Mouse (Mus musculus) embryonic facial prominence, embryonic 12.5 days (tissue): Measurements from ENCODE around the gene Guk1. TPM values are rescaled to one million over a fixed set of nuclear protein-coding genes. Genes with fewer than 3 reads are reported as not detected.

Experiments used
- ATAC-seq: fragments of 200-750 bp; cut with Nextera tagmentation; 2 replicates; pipeline ENCODE4 v1.8.0; 2017; ENCODE audit not compliant: insufficient number of reproducible peaks, insufficient read depth, low FRiP score, low TSS enrichment
- H3K27ac ChIP-seq: fragments of 300-500 bp; sonication (generic); 2 replicates; pipeline ENCODE4 v1.5.1; 2016; ENCODE audit warnings: mild to moderate bottlenecking
- H3K27me3 ChIP-seq: fragments of 300-500 bp; sonication (generic); 2 replicates; pipeline ENCODE4 v1.6.1; 2016; ENCODE audit warnings: mild to moderate bottlenecking, moderate library complexity
- H3K36me3 ChIP-seq: fragments of 300-500 bp; sonication (generic); 2 replicates; pipeline ENCODE4 v1.6.1; 2016; ENCODE audit warnings: mild to moderate bottlenecking
- H3K4me1 ChIP-seq: fragments of 300-500 bp; sonication (generic); 2 replicates; pipeline ENCODE4 v1.6.1; 2016
- H3K4me2 ChIP-seq: fragments of 300-500 bp; sonication (generic); replicated peaks from 2 replicates; pipeline ENCODE4 v1.6.1; 2016; ENCODE audit warnings: mild to moderate bottlenecking, moderate library complexity
- H3K4me3 ChIP-seq: fragments of 300-500 bp; sonication (generic); 2 replicates; pipeline ENCODE4 v1.5.1; 2016; ENCODE audit warnings: mild to moderate bottlenecking
- H3K9ac ChIP-seq: fragments of 300-500 bp; sonication (generic); 2 replicates; pipeline ENCODE4 v1.6.1; 2016; ENCODE audit warnings: mild to moderate bottlenecking, moderate library complexity
- H3K9me3 ChIP-seq: fragments of 300-500 bp; sonication (generic); 2 replicates; pipeline ENCODE4 v1.6.1; 2016; ENCODE audit warnings: mild to moderate bottlenecking, moderate library complexity
- WGBS: fragments of 180-500 bp; shearing (Covaris S2); methylation state at CpG from one replicate; pipeline ENCODE4 v1.1.7; 2016; 5-methylcytosine and 5-hydroxymethylcytosine counted together
- polyA plus RNA-seq: library from polyadenylated mRNA; unstranded; fragments of >200 nt; fragmentation: Nextera tagmentation; extraction: Ambion mirVana; gene quantifications from 2 replicates; pipeline ENCODE4 v1.2.1, GENCODE M21; 2016

The Guk1 gene
- 124 and 125 TPM in 2 replicates for polyA plus RNA-seq

DNA sequence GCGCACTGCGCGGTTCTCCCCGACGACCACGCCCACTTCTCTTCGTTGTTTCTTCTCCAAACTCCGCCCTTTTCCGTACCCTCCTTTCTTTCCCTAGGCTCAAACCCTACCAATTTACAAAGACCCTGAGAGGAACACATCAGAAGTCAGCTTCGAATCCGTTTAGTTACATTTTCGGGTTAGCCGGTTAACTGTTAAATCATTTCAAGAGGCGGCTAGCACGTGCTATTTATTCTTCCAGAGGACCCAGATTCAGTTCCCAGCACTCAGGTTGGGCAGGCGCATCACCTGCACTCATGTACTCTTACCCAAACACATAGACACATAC, at the start of gene Guk1:
TSS of gene Guk1 (minus strand) at position 154 of the 328 bp plus-strand sequence.
- WGBS: 4% methylated on average over 16 of the region's 16 CpGs
- no peak for ATAC-seq

GRCm38 (mm10) chr11:59239796-59240195, 47.8 kb upstream of the Guk1 start:
- peaks cover 21% of the 10 kb centered on the region; the same call in 1 of the 2 replicates for H3K27me3 ChIP-seq
- H3K9me3 ChIP-seq: no peaks in the 10 kb centered on the region
- peaks cover 8% of the 10 kb centered on the region for H3K4me1 ChIP-seq
- WGBS: 71% methylated on average over 4 of the region's 4 CpGs
- no peak overlapping the region for H3K9ac ChIP-seq
- no peak overlapping the region for H3K27ac ChIP-seq
- no peak overlapping the region for H3K4me2 ChIP-seq
- ATAC-seq: no peak
- no peaks in the 10 kb centered on the region for H3K36me3 ChIP-seq
- no peak overlapping the region for H3K4me3 ChIP-seq

More for the DNA sequence above, at the start of gene Guk1:
- no peaks in the 10 kb centered on the region for H3K36me3 ChIP-seq
- peaks cover 6% of the 10 kb centered on the region for H3K4me1 ChIP-seq
- no peaks in the 10 kb centered on the region for H3K9me3 ChIP-seq
- H3K9ac ChIP-seq: peak within 1 kb of the TSS; percentile 64
- peak within 1 kb of the TSS; percentile 89 for H3K27ac ChIP-seq
- no peaks in the 10 kb centered on the region for H3K27me3 ChIP-seq
- H3K4me2 ChIP-seq: peak within 1 kb of the TSS; percentile 54
- peak within 1 kb of the TSS; percentile 64 for H3K4me3 ChIP-seq

GRCm38 (mm10) chr11:59239428-59239785, 47.4 kb upstream of the Guk1 start:
- peak; percentile 47; the same call in 1 of the 2 replicates for ATAC-seq
- no peak overlapping the region for H3K4me2 ChIP-seq
- H3K36me3 ChIP-seq: no peaks in the 10 kb centered on the region
- H3K9ac ChIP-seq: no peak overlapping the region
- 43% methylated on average over 4 of the region's 4 CpGs for WGBS
- no peaks in the 10 kb centered on the region for H3K9me3 ChIP-seq
- no peak overlapping the region for H3K27ac ChIP-seq
- H3K4me1 ChIP-seq: peaks cover 8% of the 10 kb centered on the region
- peaks cover 18% of the 10 kb centered on the region; the same call in 1 of the 2 replicates for H3K27me3 ChIP-seq
- H3K4me3 ChIP-seq: no peak overlapping the region

- H3K27ac ChIP-seq: no peak overlapping the region
- 0 out of 2 replicates have a peak, but pooled peaks have one; percentile 28 for ATAC-seq
Observed at GRCm38 (mm10) chr11:59238525-59239427, 46.8 kb upstream of the Guk1 start.

DNA sequence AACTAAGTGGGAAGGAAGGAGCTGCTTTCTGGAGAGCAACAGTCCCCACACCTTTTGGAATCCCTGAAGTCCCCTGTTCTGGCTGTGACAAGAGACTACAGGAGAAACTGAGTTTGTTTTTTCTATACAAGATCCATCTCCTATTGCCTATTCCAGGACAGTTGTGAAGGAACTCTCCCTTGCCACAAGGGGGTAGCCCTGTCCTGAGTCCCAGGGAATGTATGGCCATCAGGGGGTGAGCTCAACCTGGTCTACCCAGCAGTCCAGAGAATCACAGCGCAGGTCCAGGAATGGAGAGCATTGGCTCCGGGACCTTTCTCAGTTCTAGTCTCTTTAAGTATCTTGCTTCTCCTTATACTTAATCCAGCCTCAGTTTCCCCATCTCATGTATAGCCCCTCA, 40.8 kb upstream of the Guk1 start:
- Histone ChIP-seq H3K27me3 (no peaks in the 10 kb centered on the region), H3K9me3 (no peaks in the 10 kb centered on the region), H3K4me1 (0 out of 2 replicates have a peak, but pooled peaks cover 8% of the 10 kb centered on the region), H3K4me3 (no peak overlapping the region), H3K4me2 (no peak overlapping the region), H3K36me3 (no peaks in the 10 kb centered on the region), H3K9ac (no peak overlapping the region), H3K27ac (no peak overlapping the region)
- ATAC-seq: no peak
- WGBS: 69% methylated on average over 2 of the region's 2 CpGs

More at GRCm38 (mm10) chr11:59238525-59239427, 46.8 kb upstream of the Guk1 start:
- Histone ChIP-seq H3K4me3 (no peak overlapping the region), H3K9me3 (no peaks in the 10 kb centered on the region), H3K4me2 (no peak overlapping the region), H3K4me1 (peaks cover 8% of the 10 kb centered on the region), H3K27me3 (peaks cover 14% of the 10 kb centered on the region; the same call in 1 of the 2 replicates), H3K9ac (no peak overlapping the region), H3K36me3 (no peaks in the 10 kb centered on the region)
- 4% methylated on average over 14 of the region's 15 CpGs for WGBS

- no peak overlapping the region for H3K4me2 ChIP-seq
- no peaks in the 10 kb centered on the region for H3K27me3 ChIP-seq
- H3K9me3 ChIP-seq: no peaks in the 10 kb centered on the region
- no peak overlapping the region for H3K9ac ChIP-seq
- 10% methylated on average over 7 of the region's 7 CpGs for WGBS
- peaks cover 22% of the 10 kb centered on the region for H3K4me1 ChIP-seq
- H3K4me3 ChIP-seq: no peak overlapping the region
- no peak for ATAC-seq
- H3K27ac ChIP-seq: no peak overlapping the region
- H3K36me3 ChIP-seq: no peaks in the 10 kb centered on the region
Observed at GRCm38 (mm10) chr11:59230144-59230760, 38.2 kb upstream of the Guk1 start.

DNA sequence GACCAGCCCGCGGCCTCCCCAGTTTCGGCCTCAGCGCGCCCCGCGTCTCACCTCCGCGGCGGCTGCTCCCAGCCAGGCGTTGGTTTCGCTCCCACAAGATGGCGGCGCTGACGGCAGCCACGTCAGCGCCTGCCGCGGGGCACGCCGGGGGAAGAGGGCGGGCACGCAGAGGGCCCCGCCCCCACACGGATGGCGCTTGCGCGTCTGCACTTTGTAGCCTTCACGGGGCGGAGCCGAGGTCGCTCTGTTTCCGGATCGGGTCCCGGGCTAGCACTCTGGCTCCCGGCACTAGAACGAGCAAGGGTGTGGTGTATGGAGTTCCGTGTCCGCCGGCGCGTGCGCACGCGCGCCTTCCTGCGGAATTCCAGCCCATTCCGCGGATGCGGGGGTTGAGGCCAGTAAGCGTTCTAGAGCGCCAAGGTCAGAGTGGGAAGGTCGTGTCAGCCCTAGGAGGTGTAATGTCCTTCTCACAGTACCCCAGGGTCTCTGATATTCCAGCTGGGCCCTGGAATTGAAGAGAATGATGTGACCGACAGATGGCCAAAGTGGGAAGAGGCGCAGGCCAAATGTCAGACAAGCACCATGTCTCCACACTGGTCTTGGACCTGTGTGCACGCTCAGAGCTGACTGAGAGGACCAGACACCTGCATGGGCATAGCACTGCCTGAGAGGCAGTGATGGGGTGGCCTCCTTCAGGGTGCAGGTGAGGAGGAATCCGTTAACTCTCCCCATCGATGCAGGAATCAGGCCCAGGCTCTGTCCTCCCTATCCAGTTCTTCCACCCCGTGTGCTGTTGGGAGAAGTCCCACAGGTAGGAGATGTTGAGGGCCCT, 36.3 kb upstream of the Guk1 start, which contains the start of gene Arf1:
TSS of gene Arf1 (minus strand) at position 149 of the 832 bp plus-strand sequence.
- Histone ChIP-seq H3K4me1 (peaks cover 33% of the 10 kb centered on the region), H3K4me2 (peak within 1 kb of the TSS; percentile 72), H3K4me3 (peak within 1 kb of the TSS; percentile 77), H3K27ac (peak within 1 kb of the TSS; percentile 97), H3K9ac (peak within 1 kb of the TSS; percentile 97), H3K9me3 (no peaks in the 10 kb centered on the region), H3K36me3 (no peaks in the 10 kb centered on the region), H3K27me3 (no peaks in the 10 kb centered on the region)
- ATAC-seq: peak; percentile 93
- WGBS: 5% methylated on average over 53 of the region's 59 CpGs

GRCm38 (mm10) chr11:59227604-59228121, 35.7 kb upstream of the Guk1 start:
- no peaks in the 10 kb centered on the region for H3K27me3 ChIP-seq
- H3K4me3 ChIP-seq: peak overlapping the region; percentile 77
- H3K9ac ChIP-seq: peak overlapping the region; percentile 97
- H3K27ac ChIP-seq: peak overlapping the region; percentile 97
- H3K36me3 ChIP-seq: no peaks in the 10 kb centered on the region
- peak overlapping the region; percentile 72 for H3K4me2 ChIP-seq
- H3K9me3 ChIP-seq: no peaks in the 10 kb centered on the region
- WGBS: under 1% methylated on average over 50 of the region's 51 CpGs
- ATAC-seq: peak; percentile 70
- peaks cover 35% of the 10 kb centered on the region for H3K4me1 ChIP-seq

- Histone ChIP-seq H3K9me3 (no peaks in the 10 kb centered on the region), H3K27me3 (no peaks in the 10 kb centered on the region), H3K4me1 (peaks cover 35% of the 10 kb centered on the region), H3K4me3 (peak overlapping the region; percentile 77), H3K27ac (peak overlapping the region; percentile 97), H3K4me2 (peak overlapping the region; percentile 72), H3K9ac (peak overlapping the region; percentile 97), H3K36me3 (no peaks in the 10 kb centered on the region)
- 4% methylated on average over 21 of the region's 21 CpGs for WGBS
- ATAC-seq: no peak
Observed at GRCm38 (mm10) chr11:59226787-59227603, 35.0 kb upstream of the Guk1 start.

- Histone ChIP-seq H3K9me3 (no peaks in the 10 kb centered on the region), H3K4me2 (peak overlapping the region; percentile 72), H3K9ac (peak overlapping the region; percentile 97), H3K4me3 (peak overlapping the region; percentile 77), H3K36me3 (0 out of 2 replicates have a peak, but pooled peaks cover 2% of the 10 kb centered on the region), H3K4me1 (peaks cover 35% of the 10 kb centered on the region), H3K27me3 (no peaks in the 10 kb centered on the region), H3K27ac (no peak overlapping the region)
- WGBS: 64% methylated on average over 3 of the region's 3 CpGs
- no peak for ATAC-seq
Observed at GRCm38 (mm10) chr11:59226251-59226650, 34.2 kb upstream of the Guk1 start.
